In the genomic region with DNA sequence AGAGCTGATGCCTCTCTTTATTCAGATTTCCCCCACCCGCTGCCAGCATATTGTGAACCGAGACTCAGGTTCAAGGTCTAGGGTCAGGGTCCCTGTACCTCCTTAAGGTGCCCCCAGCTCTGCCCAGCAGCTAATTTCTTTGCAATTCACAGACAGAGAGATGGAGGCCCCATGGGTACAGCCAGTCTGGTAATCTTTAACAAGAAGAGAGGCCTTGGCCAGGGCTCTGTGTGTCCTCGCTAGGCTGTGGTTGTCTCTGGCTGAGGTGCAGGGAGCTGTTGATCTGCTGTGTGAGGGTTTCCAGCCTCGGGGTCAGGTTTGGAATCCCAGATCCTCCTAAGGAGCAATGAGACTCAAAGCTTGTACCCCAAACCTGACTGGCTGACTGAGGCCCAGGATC, we compare ENCODE assay signal across 13 mouse cellular contexts. TPM values are rescaled to one million over a fixed set of nuclear protein-coding genes. Genes with fewer than 3 reads are reported as not detected.
"Had no signal": no experiment of that assay in that cellular context is flagged by ENCODE, and none has a peak within 500 bp of the region (broad histone marks: within the 10 kb centered on the region; RNA-seq: fewer than 3 reads in every experiment).

No protein-coding gene starts in this region.

- H3K9me3 ChIP-seq: hindbrain, embryonic 15.5 days; limb, embryonic 12.5 days; midbrain, embryonic 13.5 days had no signal

- H3K4me2 ChIP-seq: hindbrain, embryonic 15.5 days; limb, embryonic 12.5 days; midbrain, embryonic 13.5 days had no signal

- H3K27ac ChIP-seq: hindbrain, embryonic 15.5 days; layer of hippocampus, adult 2 months; left cerebral cortex, adult 2 months; limb, embryonic 12.5 days; liver, embryonic 14.5 days; midbrain, embryonic 13.5 days had no signal

- H3K9ac ChIP-seq: hindbrain, embryonic 15.5 days; limb, embryonic 12.5 days; liver, embryonic 14.5 days; midbrain, embryonic 13.5 days had no signal

- H3K36me3 ChIP-seq: hindbrain, embryonic 15.5 days; limb, embryonic 12.5 days; midbrain, embryonic 13.5 days had no signal

- H3K4me1 ChIP-seq: hindbrain, embryonic 15.5 days; limb, embryonic 12.5 days; midbrain, embryonic 13.5 days had no signal

- DNase-seq: liver; lung, adult 18-20 months; right cerebral cortex, postnatal 14 days had no signal

- ATAC-seq: midbrain, embryonic 13.5 days had no signal

- H3K4me3 ChIP-seq: hindbrain, embryonic 15.5 days; layer of hippocampus, adult 2 months; left cerebral cortex, adult 2 months; limb, embryonic 12.5 days; midbrain, embryonic 13.5 days had no signal

- H3K27me3 ChIP-seq: hindbrain, embryonic 15.5 days had no signal

RNA-seq across cellular contexts. Expression of gene Kif12, which starts 6.3 kb away (rescaled TPM):
- total RNA-seq: layer of hippocampus, adult 2 months; layer of hippocampus, postnatal 14 days; left cerebral cortex, adult 2 months; left cerebral cortex, postnatal 36 days; megakaryocyte progenitor cell, adult 5-6 weeks had no signal
- polyA plus RNA-seq: midbrain, embryonic 13.5 days had no signal

RNA-seq across cellular contexts. Expression of gene Ambp, which starts 11.0 kb away (rescaled TPM):
- total RNA-seq: layer of hippocampus, adult 2 months; layer of hippocampus, postnatal 14 days; left cerebral cortex, adult 2 months; left cerebral cortex, postnatal 36 days; midbrain, postnatal 0 days had no signal
- polyA plus RNA-seq: midbrain, postnatal 0 days had no signal
